Mouse (Mus musculus) G1E (cell line): ENCODE data around the gene Pecr. TPM values are rescaled to one million over a fixed set of nuclear protein-coding genes. Genes with fewer than 3 reads are reported as not detected.

ENCODE experiments used
- ATAC-seq: 2 replicates; pipeline ENCODE4 v1.8.0; 2016; ENCODE audit warnings: mild to moderate bottlenecking; ENCODE audit not compliant: insufficient number of reproducible peaks, poor library complexity, low FRiP score, severe bottlenecking; ENCODE audit errors: extremely low read depth
- DNase-seq: peaks from one replicate; pipeline ENCODE4 v3.0.0; 2012; ENCODE audit warnings: low spot score
- H3K27me3 ChIP-seq: 2 replicates; pipeline ENCODE4 v1.6.1; 2012; ENCODE audit warnings: mild to moderate bottlenecking, low read length, inconsistent platforms; ENCODE audit not compliant: insufficient read depth
- H3K36me3 ChIP-seq: replicated peaks from 2 replicates; pipeline ENCODE3; 2012; ENCODE audit warnings: mild to moderate bottlenecking, inconsistent platforms
- H3K4me1 ChIP-seq: 2 replicates; pipeline ENCODE4 v1.6.1; 2012; ENCODE audit warnings: low read depth, low read length, inconsistent platforms, mixed read lengths; ENCODE audit not compliant: insufficient read depth
- H3K4me3 ChIP-seq: 2 replicates; pipeline ENCODE4 v1.5.1; 2012; ENCODE audit warnings: low read depth, mild to moderate bottlenecking, inconsistent platforms, low read length, moderate library complexity, mixed read lengths
- H3K9me3 ChIP-seq: replicated peaks from 2 replicates; pipeline ENCODE4 v1.6.1; 2012; ENCODE audit warnings: inconsistent platforms
- CTCF ChIP-seq: IDR thresholded peaks from 2 replicates; pipeline ENCODE4 v1.5.1; 2012; ENCODE audit warnings: low read depth, low read length, inconsistent platforms, mixed read lengths
- GATA1 ChIP-seq: IDR thresholded peaks from 2 replicates; pipeline ENCODE4 v1.6.1; 2012; ENCODE audit warnings: borderline replicate concordance, low read length, inconsistent platforms, mixed read lengths
- GATA2 ChIP-seq: IDR thresholded peaks from 2 replicates; pipeline ENCODE4 v1.6.1; 2012; ENCODE audit warnings: low read depth, low read length, inconsistent platforms, borderline replicate concordance
- POLR2AphosphoS5 ChIP-seq: IDR thresholded peaks from 2 replicates; pipeline ENCODE4 v1.6.1; 2012; ENCODE audit warnings: low read depth, low read length, inconsistent platforms; ENCODE audit not compliant: insufficient replicate concordance
- TAL1 ChIP-seq: conservative IDR thresholded peaks from 2 replicates; pipeline ENCODE4 v1.6.1; 2012; ENCODE audit warnings: low read depth, low read length, inconsistent platforms, mixed read lengths
- polyA plus RNA-seq: library from polyadenylated mRNA; stranded (reverse); fragments of >175 nt; gene quantifications from 2 replicates; pipeline ENCODE4 v1.2.3, GENCODE M21; 2012
- total RNA-seq, 2 experiments: library from RNA; stranded (forward) in 1 of 2; stranded (reverse) in 1 of 2; fragments of 200-1000 nt in 1 of 2; fragments of >200 nt in 1 of 2; fragmentation: Nextera tagmentation in 1 of 2; gene quantifications; 2 replicates each; pipeline ENCODE4 v1.2.3; 2014 to 2017

Pecr gene
- total and polyA plus RNA-seq, 3 experiments = 4.7 to 15.6 (median 13.1) TPM

DNA sequence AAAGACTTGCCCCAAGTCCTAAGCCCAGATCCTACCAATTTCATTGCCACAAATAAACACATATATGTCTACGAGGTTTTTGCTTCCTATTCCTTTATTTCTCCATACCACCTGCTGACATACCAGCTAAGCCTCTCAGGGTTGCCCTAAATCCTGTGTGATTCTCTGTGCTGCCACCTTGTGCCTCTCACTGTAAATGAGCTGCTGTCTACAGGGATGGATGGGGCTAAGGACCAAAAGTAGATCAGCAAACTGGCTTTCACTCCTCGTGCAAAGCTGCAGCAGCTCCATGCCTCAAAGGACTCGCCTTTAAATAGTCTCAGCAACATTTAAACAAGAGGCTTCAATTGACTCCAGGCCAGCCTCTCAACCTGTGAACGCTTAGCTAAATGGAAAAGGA lies 64.1 kb downstream of the Pecr start:
- Histone ChIP-seq H3K4me1 (peaks cover 2% of the 10 kb centered on the region), H3K36me3 (no peaks in the 10 kb centered on the region), H3K9me3 (no peaks in the 10 kb centered on the region), H3K27me3 (peaks cover 51% of the 10 kb centered on the region), H3K4me3 (no peak overlapping the region)
- TF ChIP-seq GATA2 (no peak), GATA1 (no peak), CTCF (no peak), POLR2AphosphoS5 (no peak), TAL1 (no peak)
- no peak for ATAC-seq
- DNase-seq = no peak

DNA sequence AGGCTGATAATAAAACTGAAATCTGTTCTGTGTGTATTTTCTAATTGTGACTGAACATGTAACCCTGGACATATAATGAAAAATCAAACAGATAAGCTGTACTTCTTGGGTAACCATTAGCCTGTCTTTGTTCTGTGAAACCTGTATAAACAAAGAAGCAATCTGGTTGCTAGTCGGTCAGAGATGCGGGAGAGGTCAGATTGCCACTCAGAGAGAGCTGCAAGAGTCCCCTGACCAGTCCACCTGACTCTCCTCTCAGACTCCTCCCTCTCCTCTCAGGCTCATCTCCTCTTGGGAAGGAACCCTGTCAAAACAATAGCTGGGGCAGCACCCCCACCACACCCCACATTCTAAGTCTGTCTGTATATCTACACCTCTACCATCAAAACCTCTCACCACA lies 65.0 kb downstream of the Pecr start:
- TF ChIP-seq CTCF (no peak), TAL1 (no peak), GATA1 (no peak), GATA2 (no peak), POLR2AphosphoS5 (no peak)
- Histone ChIP-seq H3K27me3 (peaks cover 47% of the 10 kb centered on the region), H3K9me3 (no peaks in the 10 kb centered on the region), H3K36me3 (no peaks in the 10 kb centered on the region), H3K4me1 (no peaks in the 10 kb centered on the region), H3K4me3 (no peak overlapping the region)
- ATAC-seq (no peak), DNase-seq (no peak)

DNA sequence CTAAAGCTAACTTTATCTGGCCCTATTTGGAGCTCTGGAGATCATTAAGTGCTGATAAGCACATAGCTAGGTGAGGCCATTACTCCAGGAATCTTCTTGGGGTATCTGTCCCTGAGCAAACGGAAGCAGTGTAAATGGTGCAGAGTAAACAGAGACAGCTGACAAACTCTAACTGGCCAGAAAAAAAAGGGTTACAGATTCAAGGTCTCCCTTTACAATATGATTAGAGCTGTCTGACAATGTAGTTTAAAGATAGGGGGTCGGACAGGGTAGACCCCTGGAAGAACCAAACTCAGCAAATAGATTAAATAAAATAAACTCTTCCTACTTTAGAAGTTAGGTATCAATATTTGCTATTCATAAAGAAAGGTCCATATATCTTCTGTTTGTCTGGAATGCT lies 65.5 kb downstream of the Pecr start:
- no peaks in the 10 kb centered on the region for H3K4me1 ChIP-seq
- peaks cover 42% of the 10 kb centered on the region for H3K27me3 ChIP-seq
- TF ChIP-seq POLR2AphosphoS5 = no peak
- no peak for TF ChIP-seq GATA2
- no peak for TF ChIP-seq GATA1
- TF ChIP-seq TAL1 = no peak
- TF ChIP-seq CTCF = no peak
- no peaks in the 10 kb centered on the region for H3K36me3 ChIP-seq
- no peaks in the 10 kb centered on the region for H3K9me3 ChIP-seq
- H3K4me3 ChIP-seq = no peak overlapping the region
- ATAC-seq (no peak), DNase-seq (no peak)

DNA sequence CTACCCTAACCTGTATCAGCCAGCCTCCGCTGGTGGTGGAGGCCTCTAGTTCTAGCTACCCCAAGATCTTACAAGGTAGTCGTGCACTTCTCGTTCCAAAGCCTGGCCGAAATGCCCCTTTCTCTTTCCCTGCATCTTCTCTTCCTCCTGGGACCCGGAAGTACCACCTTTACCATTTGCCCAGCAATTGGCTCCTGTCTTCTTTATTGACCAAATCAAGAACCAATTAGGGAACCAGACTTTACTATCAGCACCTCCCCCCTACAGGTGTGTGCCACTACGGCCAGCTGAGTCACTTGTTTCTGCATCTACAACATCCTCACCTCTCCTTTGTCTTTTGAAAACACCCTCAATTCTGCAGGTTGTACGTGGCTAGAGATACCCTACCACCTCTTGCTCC lies 67.4 kb downstream of the Pecr start:
- Histone ChIP-seq H3K27me3 (peaks cover 38% of the 10 kb centered on the region), H3K9me3 (peaks cover 3% of the 10 kb centered on the region; the same call in 1 of the 2 replicates), H3K36me3 (no peaks in the 10 kb centered on the region), H3K4me1 (no peaks in the 10 kb centered on the region), H3K4me3 (no peak overlapping the region)
- no peak for DNase-seq
- no peak for TF ChIP-seq GATA1
- no peak for TF ChIP-seq CTCF
- no peak for ATAC-seq

DNA sequence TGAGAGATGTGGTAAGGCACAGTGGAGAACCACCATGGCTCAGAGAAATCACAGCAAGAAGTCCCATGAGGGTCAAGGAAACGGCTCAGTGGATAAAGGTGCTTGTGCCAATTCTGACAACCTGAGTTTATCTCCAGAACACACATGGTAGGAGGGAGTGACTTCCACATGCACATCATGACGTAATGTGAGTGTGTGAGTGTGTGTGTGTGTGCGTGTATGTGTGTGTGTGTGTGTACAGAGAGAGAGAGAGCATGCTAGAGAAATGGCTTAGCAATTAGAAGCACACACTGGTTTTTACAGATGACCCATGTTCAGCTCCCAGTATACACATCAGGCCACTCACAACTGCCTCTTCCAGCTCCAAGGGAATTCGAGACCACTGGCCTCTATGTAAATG lies 68.9 kb downstream of the Pecr start:
- no peak overlapping the region for H3K4me3 ChIP-seq
- TF ChIP-seq GATA1 (no peak), POLR2AphosphoS5 (no peak), TAL1 (no peak), CTCF (no peak), GATA2 (no peak)
- H3K4me1 ChIP-seq = no peaks in the 10 kb centered on the region
- no peak for DNase-seq
- ATAC-seq = no peak
- H3K36me3 ChIP-seq = no peaks in the 10 kb centered on the region
- H3K27me3 ChIP-seq = peaks cover 32% of the 10 kb centered on the region
- peaks cover 4% of the 10 kb centered on the region; the same call in 1 of the 2 replicates for H3K9me3 ChIP-seq

GRCm38 (mm10) chr1:72214470-72214961 lies 69.6 kb downstream of the Pecr start:
- Histone ChIP-seq H3K36me3 (no peaks in the 10 kb centered on the region), H3K9me3 (peaks cover 4% of the 10 kb centered on the region; the same call in 1 of the 2 replicates), H3K27me3 (peaks cover 29% of the 10 kb centered on the region), H3K4me1 (no peaks in the 10 kb centered on the region), H3K4me3 (no peak overlapping the region)
- no peak for TF ChIP-seq POLR2AphosphoS5
- TF ChIP-seq GATA1 = no peak
- no peak for TF ChIP-seq CTCF
- no peak for TF ChIP-seq GATA2
- no peak for TF ChIP-seq TAL1
- no peak for DNase-seq
- ATAC-seq = no peak

DNA sequence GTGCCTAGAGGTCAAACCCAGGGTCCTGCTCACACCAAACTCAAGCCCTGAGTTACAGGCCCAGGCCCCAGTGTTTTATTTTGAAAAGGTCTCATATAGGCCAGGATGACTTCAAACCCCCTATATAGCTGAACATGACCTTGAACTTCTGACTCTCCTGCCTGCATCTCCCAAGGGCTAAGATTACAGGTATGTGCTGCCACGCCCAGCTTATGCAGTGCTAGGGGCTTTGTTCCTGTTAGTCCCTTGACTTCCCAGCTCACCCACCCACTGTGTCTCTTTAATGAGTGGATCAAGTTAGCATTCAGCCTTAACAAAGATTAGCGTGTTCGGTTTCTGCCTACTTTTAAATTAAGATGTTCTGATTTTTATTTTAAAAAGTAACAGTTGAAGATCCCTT lies 70.2 kb downstream of the Pecr start:
- Histone ChIP-seq H3K4me3 (no peak overlapping the region), H3K36me3 (no peaks in the 10 kb centered on the region), H3K9me3 (peaks cover 4% of the 10 kb centered on the region; the same call in 1 of the 2 replicates), H3K4me1 (no peaks in the 10 kb centered on the region), H3K27me3 (peaks cover 31% of the 10 kb centered on the region)
- DNase-seq = no peak
- TF ChIP-seq TAL1 (no peak), GATA2 (no peak), GATA1 (no peak), CTCF (no peak)
- no peak for ATAC-seq
